In genomic region chr3:134369126-134369525, GRCm38 (mm10) we compare ENCODE assay signal across 12 mouse cellular contexts.
A peak's percentile ranks its signal among the peaks of the same experiment; 100 is the strongest.
DNase-seq lines count a peak whose midpoint lies in the region; ATAC-seq lines count a peak whose summit lies in the region.
"Had no signal": no experiment of that assay in that cellular context is flagged by ENCODE, and none has a peak within 500 bp of the region (broad histone marks: within the 10 kb centered on the region; RNA-seq: fewer than 3 reads in every experiment).

No protein-coding gene starts in this region.

- no peak overlapping the region for H3K9ac ChIP-seq in midbrain, embryonic 14.5 days (replicated peaks; ENCODE audit: low read length)
- H3K9ac ChIP-seq: lung, embryonic 15.5 days had no signal

- 54% methylated on average over 4 of the region's 4 CpGs for WGBS in midbrain, embryonic 14.5 days

- peak; percentile 10 for DNase-seq in adrenal gland, postnatal 10 days
- DNase-seq in adrenal gland, postnatal 25 days, result no peak
- peak; percentile 17 for DNase-seq in MN1 (ENCODE audit: low spot score)
- DNase-seq in heart, adult 8-10 months (ENCODE audit: low spot score), result peak; percentile 57
- DNase-seq in midbrain, embryonic 14.5 days, result peak; percentile 55
- DNase-seq in spleen, postnatal 4 days (ENCODE audit: low spot score in 2 of 2), result no peak
- DNase-seq in frontal cortex, postnatal 36 days (ENCODE audit: low spot score in 2 of 2), result no peak
- DNase-seq: cerebellum, adult 18-20 months; kidney, postnatal 10 days had no signal

- no peak overlapping the region for H3K27ac ChIP-seq in midbrain, embryonic 14.5 days (replicated peaks; ENCODE audit: low read depth, low read length)
- H3K27ac ChIP-seq: lung, embryonic 15.5 days had no signal

- H3K27me3 ChIP-seq in midbrain, embryonic 14.5 days (ENCODE audit: control insufficient read depth, insufficient read depth, low read length), result no peaks in the 10 kb centered on the region
- H3K27me3 ChIP-seq: lung, embryonic 15.5 days had no signal

- no peaks in the 10 kb centered on the region for H3K9me3 ChIP-seq in midbrain, embryonic 14.5 days (ENCODE audit: control insufficient read depth, low read length)
- H3K9me3 ChIP-seq: G1E; lung, embryonic 15.5 days had no signal

- H3K4me1 ChIP-seq in midbrain, embryonic 14.5 days (ENCODE audit: control insufficient read depth, insufficient read depth, low read length), result 0 out of 2 replicates have a peak, but pooled peaks cover 3% of the 10 kb centered on the region
- H3K4me1 ChIP-seq: lung, embryonic 15.5 days had no signal

- no peak overlapping the region for H3K4me2 ChIP-seq in midbrain, embryonic 14.5 days (ENCODE audit: low read length)
- H3K4me2 ChIP-seq: lung, embryonic 15.5 days had no signal

- no peak overlapping the region for H3K4me3 ChIP-seq in midbrain, embryonic 14.5 days (replicated peaks; ENCODE audit: low read depth, low read length)
- H3K4me3 ChIP-seq: lung, embryonic 15.5 days had no signal

- ATAC-seq in midbrain, embryonic 14.5 days (ENCODE audit: low FRiP score, low TSS enrichment), result no peak
- no peak for ATAC-seq in megakaryocyte-erythroid progenitor cell, adult 5-6 weeks (replicated peaks; ENCODE audit: low FRiP score, low TSS enrichment, poor library complexity, severe bottlenecking)

- no peaks in the 10 kb centered on the region for H3K36me3 ChIP-seq in midbrain, embryonic 14.5 days (ENCODE audit: control insufficient read depth, insufficient read depth, low read length)
- H3K36me3 ChIP-seq: G1E; lung, embryonic 15.5 days had no signal

Comparison
In these comparisons a context has a peak if more than half of its experiments do, and no peak if none do; other contexts are left out.
1. DNase-seq: peak in adrenal gland, postnatal 10 days (single experiment), MN1 (single experiment), heart, adult 8-10 months (single experiment) and midbrain, embryonic 14.5 days (single experiment); none in adrenal gland, postnatal 25 days (single experiment), spleen, postnatal 4 days (0 of 2) and frontal cortex, postnatal 36 days (0 of 2).